Mouse (Mus musculus) embryonic facial prominence, embryonic 10.5 days (tissue): Measurements from ENCODE around the gene Sf3b3. TPM values are rescaled to one million over a fixed set of nuclear protein-coding genes. Genes with fewer than 3 reads are reported as not detected.
"Not testable (repeated sequence)": the region's sequence is repeated elsewhere in the genome, so short reads cannot be mapped to it uniquely, and the experiment has no call there.

ENCODE experiments used
- DNase-seq: peaks from one replicate; pipeline ENCODE4 v3.0.0-alpha.2; 2017; ENCODE audit warnings: low spot score
- H3K27ac ChIP-seq: fragments of 300-500 bp; sonication (generic); replicated peaks from 2 replicates; pipeline ENCODE4 v1.5.1; 2016; ENCODE audit warnings: mild to moderate bottlenecking
- H3K27me3 ChIP-seq: fragments of 300-500 bp; sonication (generic); replicated peaks from 2 replicates; pipeline ENCODE4 v1.6.1; 2016; ENCODE audit warnings: low read depth, mild to moderate bottlenecking; ENCODE audit not compliant: poor library complexity, severe bottlenecking
- H3K36me3 ChIP-seq: fragments of 300-500 bp; sonication (generic); replicated peaks from 2 replicates; pipeline ENCODE4 v1.6.1; 2016; ENCODE audit warnings: mild to moderate bottlenecking, moderate library complexity
- H3K4me1 ChIP-seq: fragments of 300-500 bp; sonication (generic); 2 replicates; pipeline ENCODE4 v1.6.1; 2016
- H3K4me3 ChIP-seq: fragments of 300-500 bp; sonication (generic); 2 replicates; pipeline ENCODE4 v1.5.1; 2016; ENCODE audit warnings: mild to moderate bottlenecking, moderate library complexity
- H3K9me3 ChIP-seq: fragments of 300-500 bp; sonication (generic); 2 replicates; pipeline ENCODE4 v1.6.1; 2016; ENCODE audit warnings: mild to moderate bottlenecking
- WGBS: fragments of 180-500 bp; shearing (Covaris S2); methylation state at CpG from one replicate; pipeline ENCODE4 v1.1.7; 2016; 5-methylcytosine and 5-hydroxymethylcytosine counted together
- polyA plus RNA-seq: library from polyadenylated mRNA; unstranded; fragments of >200 nt; fragmentation: Nextera tagmentation; extraction: Ambion mirVana; gene quantifications from 2 replicates; pipeline ENCODE4 v1.2.1, GENCODE M21; 2016

The Sf3b3 gene
- polyA plus RNA-seq, 1 experiment from 2014 or later: 230 TPM

- DNase-seq: no peak
- Histone ChIP-seq H3K36me3 (peaks cover 100% of the 10 kb centered on the region), H3K27me3 (no peaks in the 10 kb centered on the region), H3K4me1 (no peaks in the 10 kb centered on the region), H3K9me3 (no peaks in the 10 kb centered on the region), H3K27ac (no peak overlapping the region), H3K4me3 (no peak overlapping the region)
- WGBS: 95% methylated on average over 10 of the region's 10 CpGs
Measured at GRCm38 (mm10) chr8:110881741-110882310, 35.2 kb upstream of the Sf3b3 start.

GRCm38 (mm10) chr8:110877862-110878261 is 31.3 kb upstream of the Sf3b3 start:
- Histone ChIP-seq H3K36me3 (peaks cover 100% of the 10 kb centered on the region), H3K9me3 (no peaks in the 10 kb centered on the region), H3K4me3 (no peak overlapping the region), H3K27me3 (no peaks in the 10 kb centered on the region), H3K27ac (no peak overlapping the region), H3K4me1 (no peaks in the 10 kb centered on the region)
- no peak for DNase-seq
- 93% methylated on average over 4 of the region's 4 CpGs for WGBS

GRCm38 (mm10) chr8:110870501-110870900 is 23.9 kb upstream of the Sf3b3 start:
- H3K36me3 ChIP-seq: peaks cover 100% of the 10 kb centered on the region
- 94% methylated on average over 2 of the region's 2 CpGs for WGBS
- no peaks in the 10 kb centered on the region for H3K27me3 ChIP-seq
- DNase-seq: no peak
- H3K4me3 ChIP-seq: no peak overlapping the region
- H3K4me1 ChIP-seq: no peaks in the 10 kb centered on the region
- H3K27ac ChIP-seq: no peak overlapping the region
- H3K9me3 ChIP-seq: no peaks in the 10 kb centered on the region

- WGBS: 91% methylated on average over 7 of the region's 7 CpGs
- H3K9me3 ChIP-seq, H3K4me3 ChIP-seq, H3K27ac ChIP-seq, DNase-seq, H3K27me3 ChIP-seq, H3K4me1 ChIP-seq: not testable (repeated sequence)
- peaks cover 98% of the 10 kb centered on the region for H3K36me3 ChIP-seq
Measured at GRCm38 (mm10) chr8:110861347-110862025, 14.9 kb upstream of the Sf3b3 start.

- no peaks in the 10 kb centered on the region for H3K4me1 ChIP-seq
- no peaks in the 10 kb centered on the region for H3K9me3 ChIP-seq
- H3K4me3 ChIP-seq: no peak overlapping the region
- 84% methylated on average over 7 of the region's 7 CpGs for WGBS
- H3K27me3 ChIP-seq: no peaks in the 10 kb centered on the region
- peaks cover 98% of the 10 kb centered on the region for H3K36me3 ChIP-seq
- H3K27ac ChIP-seq: no peak overlapping the region
- peak; percentile 29 for DNase-seq
Measured at GRCm38 (mm10) chr8:110859651-110860501, 13.3 kb upstream of the Sf3b3 start.

- Histone ChIP-seq H3K27me3 (no peaks in the 10 kb centered on the region), H3K36me3 (peaks cover 98% of the 10 kb centered on the region), H3K27ac (no peak overlapping the region), H3K4me3 (no peak overlapping the region), H3K9me3 (no peaks in the 10 kb centered on the region), H3K4me1 (no peaks in the 10 kb centered on the region)
- WGBS: 91% methylated on average over 5 of the region's 5 CpGs
- no peak for DNase-seq
Measured at GRCm38 (mm10) chr8:110856760-110857461, 10.3 kb upstream of the Sf3b3 start.

- not testable (repeated sequence) for DNase-seq, H3K27ac ChIP-seq, H3K9me3 ChIP-seq, H3K4me1 ChIP-seq, H3K4me3 ChIP-seq, H3K27me3 ChIP-seq
- 94% methylated on average over 4 of the region's 4 CpGs for WGBS
- H3K36me3 ChIP-seq: peaks cover 99% of the 10 kb centered on the region
Measured at GRCm38 (mm10) chr8:110856073-110856472, 9.5 kb upstream of the Sf3b3 start.

- no peak overlapping the region for H3K4me3 ChIP-seq
- H3K27ac ChIP-seq: no peak overlapping the region
- no peaks in the 10 kb centered on the region for H3K9me3 ChIP-seq
- DNase-seq: no peak
- H3K27me3 ChIP-seq: no peaks in the 10 kb centered on the region
- H3K4me1 ChIP-seq: peaks cover 10% of the 10 kb centered on the region
- H3K36me3 ChIP-seq: peaks cover 68% of the 10 kb centered on the region
- 94% methylated on average over 10 of the region's 10 CpGs for WGBS
Measured at GRCm38 (mm10) chr8:110851186-110851585, 4.6 kb upstream of the Sf3b3 start.

GRCm38 (mm10) chr8:110847645-110848495 is 1.3 kb upstream of the Sf3b3 start:
- no peaks in the 10 kb centered on the region for H3K9me3 ChIP-seq
- no peak overlapping the region for H3K27ac ChIP-seq
- DNase-seq: no peak
- 68% methylated on average over 14 of the region's 14 CpGs for WGBS
- peak overlapping the region; percentile 96 for H3K4me3 ChIP-seq
- H3K4me1 ChIP-seq: peaks cover 24% of the 10 kb centered on the region
- H3K27me3 ChIP-seq: no peaks in the 10 kb centered on the region
- H3K36me3 ChIP-seq: peaks cover 54% of the 10 kb centered on the region

GRCm38 (mm10) chr8:110847171-110847549 is 573 bp upstream of the Sf3b3 start:
- 3% methylated on average over 13 of the region's 13 CpGs for WGBS
- DNase-seq: no peak
- H3K4me1 ChIP-seq: peaks cover 24% of the 10 kb centered on the region
- no peaks in the 10 kb centered on the region for H3K27me3 ChIP-seq
- no peaks in the 10 kb centered on the region for H3K9me3 ChIP-seq
- peak overlapping the region; percentile 96 for H3K4me3 ChIP-seq
- H3K27ac ChIP-seq: peak overlapping the region; percentile 99
- peaks cover 54% of the 10 kb centered on the region for H3K36me3 ChIP-seq

GRCm38 (mm10) chr8:110845821-110846404 is 674 bp downstream of the Sf3b3 start:
- 11% methylated on average over 17 of the region's 17 CpGs for WGBS
- Histone ChIP-seq H3K4me3 (peak overlapping the region; percentile 96), H3K27me3 (no peaks in the 10 kb centered on the region), H3K36me3 (peaks cover 54% of the 10 kb centered on the region), H3K27ac (peak overlapping the region; percentile 99), H3K4me1 (peaks cover 24% of the 10 kb centered on the region), H3K9me3 (no peaks in the 10 kb centered on the region)
- DNase-seq: peak; percentile 15
